Mouse (Mus musculus) left cerebral cortex, adult 6 months (tissue): ENCODE results near the gene Mfap3l. TPM values are rescaled to one million over a fixed set of nuclear protein-coding genes. Genes with fewer than 3 reads are reported as not detected.

Experiments
- long read RNA-seq, 2 experiments: library from polyadenylated mRNA; unstranded; transcript quantifications; one replicate each; pipeline ENCODE4 v2.0.0; 2019 to 2020
- polyA plus RNA-seq: library from polyadenylated mRNA; unstranded; fragments of <200 nt; fragmentation: Nextera tagmentation; gene quantifications from 2 replicates; pipeline ENCODE4 v1.2.3, GENCODE M21; 2021

The Mfap3l gene
- 11.4 and 11.9 TPM in 2 replicates for polyA plus RNA-seq
- long read RNA-seq, experiment 1, full-length matches to known transcripts: 50 of 72 reads
- long read RNA-seq, experiment 1, partial matches to known transcripts: 19 of 72 reads
- long read RNA-seq, experiment 1, other reads (novel, unspliced or antisense): 3 of 72 reads
- long read RNA-seq, experiment 2, full-length matches to known transcripts: 5 of 22 reads
- long read RNA-seq, experiment 2, partial matches to known transcripts: 15 of 22 reads
- long read RNA-seq, experiment 2, other reads (novel, unspliced or antisense): 2 of 22 reads

GRCm38 (mm10) chr8:60632250-60632932 is at the start of gene Mfap3l:
Mfap3l (plus strand) TSS chr8:60632827.

Other genes with a start within 250 kb of the Mfap3l start
- gene Gm10283, start 129.6 kb upstream of the Mfap3l start, polyA plus RNA-seq: not detected in 2 replicates
- 0.19 and 0.26 TPM in 2 replicates for gene Aadat, start 126.9 kb upstream of the Mfap3l start, polyA plus RNA-seq